Mouse (Mus musculus) hindbrain, embryonic 11.5 days (tissue): ENCODE results near the gene Tspan14. TPM values are rescaled to one million over a fixed set of nuclear protein-coding genes. Genes with fewer than 3 reads are reported as not detected.

Experiments
- ATAC-seq: fragments of 200-750 bp; cut with Nextera tagmentation; 2 replicates; pipeline ENCODE4 v1.8.0; 2017; ENCODE audit warnings: mild to moderate bottlenecking, moderate TSS enrichment, moderate library complexity; ENCODE audit not compliant: low FRiP score
- DNase-seq: peaks from one replicate; pipeline ENCODE4 v3.0.0-alpha.2; 2015; ENCODE audit warnings: low spot score
- H3K27ac ChIP-seq: fragments of 300-500 bp; sonication (generic); 2 replicates; pipeline ENCODE4 v1.5.1; 2014; ENCODE audit warnings: mild to moderate bottlenecking, low read depth, low read length
- H3K27me3 ChIP-seq: fragments of 300-500 bp; sonication (generic); 2 replicates; pipeline ENCODE4 v1.6.1; 2014; ENCODE audit warnings: mild to moderate bottlenecking, low read length, moderate library complexity, mixed read lengths; ENCODE audit not compliant: control insufficient read depth, insufficient read depth
- H3K36me3 ChIP-seq: fragments of 300-500 bp; sonication (generic); 2 replicates; pipeline ENCODE4 v1.6.1; 2014; ENCODE audit warnings: mild to moderate bottlenecking, low read length, moderate library complexity, mixed read lengths; ENCODE audit not compliant: control insufficient read depth, insufficient read depth
- H3K4me1 ChIP-seq: fragments of 300-500 bp; sonication (generic); replicated peaks from 2 replicates; pipeline ENCODE4 v1.6.1; 2014; ENCODE audit warnings: low read length, mixed read lengths; ENCODE audit not compliant: control insufficient read depth, insufficient read depth
- H3K4me2 ChIP-seq: fragments of 300-500 bp; sonication (generic); replicated peaks from 2 replicates; pipeline ENCODE4 v1.6.1; 2014; ENCODE audit warnings: mild to moderate bottlenecking, low read depth, low read length
- H3K4me3 ChIP-seq: fragments of 300-500 bp; sonication (generic); 2 replicates; pipeline ENCODE4 v1.5.1; 2014; ENCODE audit warnings: low read depth, low read length
- H3K9ac ChIP-seq: fragments of 300-500 bp; sonication (generic); 2 replicates; pipeline ENCODE4 v1.6.1; 2014; ENCODE audit warnings: low read depth, low read length
- H3K9me3 ChIP-seq: fragments of 300-500 bp; sonication (generic); 2 replicates; pipeline ENCODE4 v1.6.1; 2016; ENCODE audit warnings: low read length; ENCODE audit not compliant: control insufficient read depth
- WGBS: fragments of 180-500 bp; shearing (Covaris S2); extraction: QIAGEN DNeasy Blood & Tissue Kit; methylation state at CpG from one replicate; pipeline ENCODE4 v1.1.7; 2014; 5-methylcytosine and 5-hydroxymethylcytosine counted together
- polyA plus RNA-seq: library from polyadenylated mRNA; unstranded; fragments of >200 nt; fragmentation: Nextera tagmentation; extraction: Ambion mirVana; gene quantifications from 2 replicates; pipeline ENCODE4 v1.2.1, GENCODE M21; 2014

Tspan14 gene
- polyA plus RNA-seq, 1 experiment from 2014 or later, result 96.5 TPM

GRCm38 (mm10) chr14:40965507-40966356 is 875 bp downstream of the Tspan14 start:
- Histone ChIP-seq H3K9ac (peak overlapping the region; percentile 91), H3K4me2 (peak overlapping the region; percentile 55), H3K4me1 (peaks cover 7% of the 10 kb centered on the region), H3K27ac (peak overlapping the region; percentile 89), H3K9me3 (no peaks in the 10 kb centered on the region), H3K36me3 (no peaks in the 10 kb centered on the region), H3K4me3 (peak overlapping the region; percentile 89), H3K27me3 (no peaks in the 10 kb centered on the region)
- DNase-seq (no peak), ATAC-seq (peak; percentile 2)
- under 1% methylated on average over 15 of the region's 15 CpGs for WGBS

GRCm38 (mm10) chr14:40964881-40965280 is 1.7 kb downstream of the Tspan14 start:
- no peak for DNase-seq
- no peak for ATAC-seq
- peak overlapping the region; percentile 55 for H3K4me2 ChIP-seq
- peak overlapping the region; percentile 91 for H3K9ac ChIP-seq
- H3K9me3 ChIP-seq, result no peaks in the 10 kb centered on the region
- H3K27ac ChIP-seq, result no peak overlapping the region
- no peaks in the 10 kb centered on the region for H3K36me3 ChIP-seq
- peak overlapping the region; percentile 89 for H3K4me3 ChIP-seq
- peaks cover 7% of the 10 kb centered on the region for H3K4me1 ChIP-seq
- no peaks in the 10 kb centered on the region for H3K27me3 ChIP-seq

- no peak for DNase-seq
- no peak overlapping the region for H3K4me3 ChIP-seq
- peaks cover 11% of the 10 kb centered on the region for H3K4me1 ChIP-seq
- no peaks in the 10 kb centered on the region for H3K9me3 ChIP-seq
- no peak for ATAC-seq
- no peak overlapping the region for H3K4me2 ChIP-seq
- no peaks in the 10 kb centered on the region for H3K36me3 ChIP-seq
- WGBS, result 92% methylated on average over 3 of the region's 3 CpGs
- no peak overlapping the region for H3K27ac ChIP-seq
- no peak overlapping the region for H3K9ac ChIP-seq
- H3K27me3 ChIP-seq, result no peaks in the 10 kb centered on the region
These were observed 2.4 kb downstream of the Tspan14 start for GRCm38 (mm10) chr14:40964214-40964610.

- H3K4me3 ChIP-seq, result no peak overlapping the region
- ATAC-seq, result no peak
- no peak overlapping the region for H3K9ac ChIP-seq
- no peak overlapping the region for H3K4me2 ChIP-seq
- no peak overlapping the region for H3K27ac ChIP-seq
- no peak for DNase-seq
- no peaks in the 10 kb centered on the region for H3K27me3 ChIP-seq
- no peaks in the 10 kb centered on the region for H3K36me3 ChIP-seq
- peaks cover 15% of the 10 kb centered on the region for H3K4me1 ChIP-seq
- no peaks in the 10 kb centered on the region for H3K9me3 ChIP-seq
- 73% methylated on average over 3 of the region's 3 CpGs for WGBS
These were observed 3.0 kb downstream of the Tspan14 start for GRCm38 (mm10) chr14:40963501-40964213.

DNA sequence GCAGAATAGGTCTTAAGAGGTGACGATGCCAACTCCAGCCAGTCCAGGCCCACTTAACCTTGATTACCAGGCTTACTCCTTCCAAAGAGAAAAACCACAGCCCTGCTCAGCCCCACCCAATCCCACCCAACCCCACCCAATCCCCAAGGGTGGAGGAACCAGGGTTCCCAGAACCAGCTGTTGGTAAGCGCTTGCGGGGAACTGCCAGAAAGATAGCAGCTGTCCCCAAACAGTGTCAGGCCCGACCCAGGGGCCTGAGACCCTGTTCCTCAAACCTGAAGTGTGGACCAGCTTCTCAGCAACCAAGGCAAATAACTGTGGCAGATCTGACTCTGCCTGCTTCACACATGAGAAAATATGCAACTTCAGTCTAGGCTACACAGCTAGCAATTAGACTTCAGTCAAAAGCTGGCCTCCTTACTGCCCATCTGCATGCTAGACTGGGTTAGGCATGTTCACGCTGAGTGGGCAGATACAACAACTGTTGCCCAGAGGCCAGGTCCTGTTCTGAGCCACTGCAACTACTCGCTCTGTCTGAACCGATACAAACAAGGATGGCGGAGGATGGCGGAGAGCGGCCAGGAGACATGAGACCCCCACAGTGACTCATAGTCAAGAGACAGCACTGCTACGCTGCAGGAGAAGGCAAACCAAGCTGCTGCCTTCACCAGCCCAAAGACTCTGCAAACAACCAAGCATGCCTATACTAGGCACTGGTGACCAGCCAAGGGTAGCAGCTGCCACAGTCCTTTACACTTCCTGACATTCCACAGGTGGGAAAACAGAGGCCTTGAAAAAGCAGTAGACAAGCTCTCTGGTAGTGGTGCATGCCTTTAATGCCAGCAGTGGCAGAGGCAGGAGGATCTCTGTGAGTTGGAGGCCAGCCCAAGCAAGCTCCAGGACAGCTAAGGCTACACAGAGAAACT is 4.0 kb downstream of the Tspan14 start:
- H3K27me3 ChIP-seq, result no peaks in the 10 kb centered on the region
- H3K27ac ChIP-seq, result peak overlapping the region; percentile 0; the same call in 1 of the 2 replicates
- DNase-seq (no peak), ATAC-seq (no peak)
- no peak overlapping the region for H3K4me3 ChIP-seq
- no peak overlapping the region for H3K9ac ChIP-seq
- H3K36me3 ChIP-seq, result no peaks in the 10 kb centered on the region
- H3K4me1 ChIP-seq, result peaks cover 25% of the 10 kb centered on the region
- WGBS, result 68% methylated on average over 11 of the region's 11 CpGs
- no peak overlapping the region for H3K4me2 ChIP-seq
- H3K9me3 ChIP-seq, result no peaks in the 10 kb centered on the region

- WGBS, result 83% methylated on average over 4 of the region's 4 CpGs
- Histone ChIP-seq H3K36me3 (no peaks in the 10 kb centered on the region), H3K9ac (no peak overlapping the region), H3K4me1 (peaks cover 40% of the 10 kb centered on the region), H3K9me3 (no peaks in the 10 kb centered on the region), H3K27me3 (no peaks in the 10 kb centered on the region), H3K4me2 (no peak overlapping the region), H3K4me3 (no peak overlapping the region), H3K27ac (no peak overlapping the region)
- DNase-seq (no peak), ATAC-seq (no peak)
These were observed 6.4 kb downstream of the Tspan14 start for GRCm38 (mm10) chr14:40960237-40960636.

GRCm38 (mm10) chr14:40959586-40959985 is 7.0 kb downstream of the Tspan14 start:
- H3K4me2 ChIP-seq, result no peak overlapping the region
- no peak overlapping the region for H3K4me3 ChIP-seq
- no peak for DNase-seq
- H3K9ac ChIP-seq, result no peak overlapping the region
- no peaks in the 10 kb centered on the region for H3K36me3 ChIP-seq
- H3K4me1 ChIP-seq, result peaks cover 41% of the 10 kb centered on the region
- H3K9me3 ChIP-seq, result no peaks in the 10 kb centered on the region
- no peak overlapping the region for H3K27ac ChIP-seq
- no peak for ATAC-seq
- H3K27me3 ChIP-seq, result no peaks in the 10 kb centered on the region
- 56% methylated on average over 3 of the region's 3 CpGs for WGBS

DNA sequence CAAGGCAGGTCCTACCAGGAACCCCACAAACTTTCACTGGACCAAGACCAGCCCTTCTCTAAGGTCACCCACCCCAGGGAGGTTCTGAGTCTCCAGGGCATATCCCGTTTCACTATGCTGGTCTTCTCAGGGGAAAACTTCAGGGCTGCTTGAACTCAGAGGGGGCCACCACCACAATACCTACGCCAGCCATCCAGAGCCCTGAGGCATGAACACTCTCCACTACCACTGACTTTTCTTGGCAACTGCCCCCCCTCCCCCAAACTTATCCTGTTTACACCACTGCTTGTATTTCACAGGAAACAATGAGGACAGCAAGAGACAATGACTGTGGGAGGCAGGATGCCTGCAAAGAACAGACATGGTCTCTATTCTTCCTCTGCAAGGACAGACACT is 7.6 kb downstream of the Tspan14 start:
- Histone ChIP-seq H3K27ac (peak overlapping the region; percentile 99; the same call in 1 of the 2 replicates), H3K4me2 (no peak overlapping the region), H3K9me3 (no peaks in the 10 kb centered on the region), H3K9ac (no peak overlapping the region), H3K4me1 (peaks cover 44% of the 10 kb centered on the region), H3K4me3 (no peak overlapping the region), H3K36me3 (no peaks in the 10 kb centered on the region), H3K27me3 (no peaks in the 10 kb centered on the region)
- no peak for DNase-seq
- no peak for ATAC-seq
- WGBS, result 27% methylated on average over 2 of the region's 2 CpGs
